Mouse (Mus musculus) limb, embryonic 11.5 days (tissue): Measurements from ENCODE around the gene Aire. TPM values are rescaled to one million over a fixed set of nuclear protein-coding genes. Genes with fewer than 3 reads are reported as not detected.

Experiments
- ATAC-seq: fragments of 200-750 bp; cut with Nextera tagmentation; 2 replicates; pipeline ENCODE4 v1.8.0; 2017; ENCODE audit warnings: low read depth; ENCODE audit not compliant: insufficient number of reproducible peaks, low FRiP score, low TSS enrichment
- DNase-seq: peaks from one replicate; pipeline ENCODE4 v3.0.0-alpha.2; 2015; ENCODE audit warnings: low spot score
- H3K27ac ChIP-seq: fragments of 300-500 bp; sonication (generic); replicated peaks from 2 replicates; pipeline ENCODE4 v1.5.1; 2014; ENCODE audit warnings: low read depth, mild to moderate bottlenecking, low read length
- H3K27me3 ChIP-seq: fragments of 300-500 bp; sonication (generic); 2 replicates; pipeline ENCODE4 v1.6.1; 2014; ENCODE audit warnings: mild to moderate bottlenecking, low read length, mixed read lengths; ENCODE audit not compliant: control insufficient read depth, insufficient read depth
- H3K36me3 ChIP-seq: fragments of 300-500 bp; sonication (generic); 2 replicates; pipeline ENCODE4 v1.6.1; 2014; ENCODE audit warnings: mild to moderate bottlenecking, low read length, moderate library complexity, mixed read lengths; ENCODE audit not compliant: control insufficient read depth, insufficient read depth
- H3K4me1 ChIP-seq: fragments of 300-500 bp; sonication (generic); 2 replicates; pipeline ENCODE4 v1.6.1; 2014; ENCODE audit warnings: low read length, mixed read lengths; ENCODE audit not compliant: control insufficient read depth, insufficient read depth
- H3K4me2 ChIP-seq: fragments of 300-500 bp; sonication (generic); 2 replicates; pipeline ENCODE4 v1.6.1; 2014; ENCODE audit warnings: low read depth, mild to moderate bottlenecking, moderate library complexity; ENCODE audit not compliant: severe bottlenecking
- H3K4me3 ChIP-seq: fragments of 300-500 bp; sonication (generic); 2 replicates; pipeline ENCODE4 v1.5.1; 2014; ENCODE audit warnings: low read depth, low read length
- H3K9ac ChIP-seq: fragments of 300-500 bp; sonication (generic); 2 replicates; pipeline ENCODE4 v1.6.1; 2014; ENCODE audit warnings: mild to moderate bottlenecking, low read length
- H3K9me3 ChIP-seq: fragments of 300-500 bp; sonication (generic); 2 replicates; pipeline ENCODE4 v1.6.1; 2016; ENCODE audit warnings: low read length; ENCODE audit not compliant: control insufficient read depth
- WGBS: fragments of 180-500 bp; shearing (Covaris S2); extraction: QIAGEN DNeasy Blood & Tissue Kit; methylation state at CpG from one replicate; pipeline ENCODE4 v1.1.7; 2014; 5-methylcytosine and 5-hydroxymethylcytosine counted together
- polyA plus RNA-seq: library from polyadenylated mRNA; unstranded; fragments of >200 nt; fragmentation: Nextera tagmentation; extraction: Ambion mirVana; gene quantifications from 2 replicates; pipeline ENCODE4 v1.2.1, GENCODE M21; 2014

Gene Aire
- polyA plus RNA-seq, 1 experiment from 2014 or later = 0.35 TPM

DNA sequence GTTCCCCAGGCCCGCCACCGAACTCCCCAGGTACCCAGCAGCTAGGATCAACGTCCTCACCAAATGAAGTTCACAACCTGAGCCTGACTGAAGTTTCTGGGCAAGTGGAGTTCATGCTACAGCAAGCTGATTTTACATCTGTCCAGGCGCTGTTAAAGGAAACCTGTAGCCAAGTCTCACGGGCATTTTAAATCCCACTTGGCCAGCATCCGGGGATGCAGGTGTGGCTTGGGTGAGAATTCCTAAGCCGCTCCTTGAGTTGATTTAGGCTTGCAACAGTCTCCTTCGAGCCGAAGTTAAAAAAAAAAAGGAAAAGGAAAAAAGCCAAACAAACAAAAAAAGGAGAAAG, 33.5 kb downstream of the Aire start, which contains the start of gene Pfkl:
Gene Pfkl, minus strand, starts transcription at position 139 of the 349 bp plus-strand sequence.
- H3K4me2 ChIP-seq = peak within 1 kb of the TSS; percentile 87
- no peak for DNase-seq
- ATAC-seq = no peak
- H3K9ac ChIP-seq = peak within 1 kb of the TSS; percentile 82
- no peaks in the 10 kb centered on the region for H3K9me3 ChIP-seq
- H3K4me3 ChIP-seq = peak within 1 kb of the TSS; percentile 75
- H3K27ac ChIP-seq = peak within 1 kb of the TSS; percentile 95
- H3K27me3 ChIP-seq = no peaks in the 10 kb centered on the region
- peaks cover 4% of the 10 kb centered on the region; the same call in 1 of the 2 replicates for H3K36me3 ChIP-seq
- H3K4me1 ChIP-seq = peaks cover 26% of the 10 kb centered on the region
- under 1% methylated on average over 9 of the region's 9 CpGs for WGBS

- peaks cover 4% of the 10 kb centered on the region; the same call in 1 of the 2 replicates for H3K36me3 ChIP-seq
- under 1% methylated on average over 59 of the region's 59 CpGs for whole genome bisulfite sequencing
Observed at GRCm38 (mm10) chr10:78009184-78009944, 34.0 kb downstream of the Aire start.

DNA sequence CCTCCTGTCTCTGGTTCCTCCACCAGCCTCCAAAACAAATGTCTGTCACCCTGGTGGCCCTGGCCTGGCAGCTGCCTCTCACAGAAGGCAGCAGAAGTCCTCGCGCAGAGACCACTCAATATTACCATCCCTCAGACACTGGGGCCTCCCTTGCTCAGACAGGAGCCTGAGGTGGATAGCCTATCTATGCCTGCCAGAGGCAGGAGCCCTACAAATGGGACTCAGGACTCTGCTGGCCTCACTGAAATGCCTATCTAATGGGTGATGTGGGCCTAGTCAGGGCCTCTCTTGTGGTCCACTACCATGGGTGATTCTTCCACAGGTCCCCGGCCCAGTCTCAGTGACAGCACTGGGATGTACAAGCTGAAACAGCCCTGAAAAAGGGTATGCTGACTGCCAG, 35.2 kb downstream of the Aire start:
- WGBS = 81% methylated on average over 3 of the region's 3 CpGs
- H3K4me1 ChIP-seq = peaks cover 26% of the 10 kb centered on the region
- H3K9me3 ChIP-seq = no peaks in the 10 kb centered on the region
- H3K9ac ChIP-seq = peak overlapping the region; percentile 82
- no peak overlapping the region for H3K27ac ChIP-seq
- peak overlapping the region; percentile 87 for H3K4me2 ChIP-seq
- H3K27me3 ChIP-seq = no peaks in the 10 kb centered on the region
- peaks cover 4% of the 10 kb centered on the region; the same call in 1 of the 2 replicates for H3K36me3 ChIP-seq
- H3K4me3 ChIP-seq = peak overlapping the region; percentile 75
- ATAC-seq (no peak), DNase-seq (no peak)

More at GRCm38 (mm10) chr10:78009184-78009944, 34.0 kb downstream of the Aire start:
- H3K27me3 ChIP-seq = no peaks in the 10 kb centered on the region
- peaks cover 26% of the 10 kb centered on the region for H3K4me1 ChIP-seq
- H3K9me3 ChIP-seq = no peaks in the 10 kb centered on the region
- peak overlapping the region; percentile 95 for H3K27ac ChIP-seq
- peak overlapping the region; percentile 82 for H3K9ac ChIP-seq
- H3K4me2 ChIP-seq = peak overlapping the region; percentile 87
- H3K4me3 ChIP-seq = peak overlapping the region; percentile 75
- peak; percentile 94 for ATAC-seq
- DNase-seq = peak; percentile 98

DNA sequence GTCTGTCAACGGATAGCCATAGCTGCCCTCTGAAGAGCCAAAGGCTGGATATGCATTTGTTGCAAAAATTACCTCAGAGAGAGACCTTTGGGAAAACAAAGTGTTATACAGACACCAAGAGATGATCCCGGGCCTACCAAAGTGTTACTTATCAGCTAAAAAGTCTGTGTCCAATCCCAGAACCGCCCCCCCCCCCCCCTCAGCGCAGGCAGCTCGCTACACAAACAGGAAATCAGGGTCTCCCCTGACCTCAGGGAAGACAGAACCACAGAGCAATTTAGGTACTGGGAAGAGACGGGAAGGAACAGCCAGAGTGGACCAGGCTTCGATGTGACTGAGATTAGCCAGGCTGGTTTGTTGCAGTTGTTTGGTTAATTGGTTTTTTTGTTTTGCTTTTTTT, 36.2 kb downstream of the Aire start:
- H3K36me3 ChIP-seq = peaks cover 6% of the 10 kb centered on the region; the same call in 1 of the 2 replicates

DNA sequence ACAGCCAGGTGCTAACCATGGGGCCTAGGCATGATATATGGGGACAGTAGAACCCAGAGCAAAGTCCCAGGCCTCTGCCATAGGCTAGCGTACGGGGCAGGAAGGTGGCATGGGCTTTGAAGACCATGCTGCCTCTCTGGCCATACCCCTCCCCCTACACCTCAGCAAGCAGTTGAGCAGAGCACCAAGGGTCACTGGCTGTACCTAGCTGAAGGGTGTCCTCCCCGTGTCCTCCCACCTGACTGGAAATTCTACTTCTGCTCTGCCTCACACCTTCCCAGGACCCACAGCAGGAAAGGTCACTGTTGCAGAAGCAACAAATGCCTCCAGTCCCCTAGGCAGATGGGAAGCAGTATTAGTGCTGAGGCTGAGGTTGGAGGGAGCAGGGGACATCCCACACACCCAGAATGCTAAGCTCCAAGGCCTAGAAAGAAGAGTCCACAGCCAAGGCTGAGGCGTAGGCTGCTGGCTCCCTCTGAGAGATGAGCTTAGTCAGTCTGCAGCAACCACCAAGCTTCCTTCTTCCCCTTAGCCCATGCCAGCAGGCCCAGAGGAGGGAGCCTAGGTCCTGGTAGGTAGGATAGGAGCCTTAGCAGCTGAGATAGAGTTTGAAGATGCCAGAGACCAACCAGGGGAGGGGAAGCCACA, 37.5 kb downstream of the Aire start:
- ATAC-seq (no peak), DNase-seq (no peak)
- Histone ChIP-seq H3K4me3 (no peak overlapping the region), H3K9ac (no peak overlapping the region), H3K27ac (no peak overlapping the region), H3K4me2 (no peak overlapping the region), H3K36me3 (peaks cover 12% of the 10 kb centered on the region; the same call in 1 of the 2 replicates), H3K9me3 (no peaks in the 10 kb centered on the region), H3K4me1 (peaks cover 26% of the 10 kb centered on the region), H3K27me3 (no peaks in the 10 kb centered on the region)
- WGBS = 87% methylated on average over 4 of the region's 4 CpGs

More for the DNA sequence above, 36.2 kb downstream of the Aire start:
- H3K4me2 ChIP-seq = peak overlapping the region; percentile 87; the same call in 1 of the 2 replicates
- no peak overlapping the region; the same call in 1 of the 2 replicates for H3K9ac ChIP-seq
- no peak overlapping the region for H3K27ac ChIP-seq
- DNase-seq (no peak), ATAC-seq (no peak)
- no peaks in the 10 kb centered on the region for H3K9me3 ChIP-seq
- H3K4me1 ChIP-seq = peaks cover 26% of the 10 kb centered on the region
- H3K4me3 ChIP-seq = no peak overlapping the region
- no peaks in the 10 kb centered on the region for H3K27me3 ChIP-seq
- WGBS = 32% methylated on average over 7 of the region's 7 CpGs

DNA sequence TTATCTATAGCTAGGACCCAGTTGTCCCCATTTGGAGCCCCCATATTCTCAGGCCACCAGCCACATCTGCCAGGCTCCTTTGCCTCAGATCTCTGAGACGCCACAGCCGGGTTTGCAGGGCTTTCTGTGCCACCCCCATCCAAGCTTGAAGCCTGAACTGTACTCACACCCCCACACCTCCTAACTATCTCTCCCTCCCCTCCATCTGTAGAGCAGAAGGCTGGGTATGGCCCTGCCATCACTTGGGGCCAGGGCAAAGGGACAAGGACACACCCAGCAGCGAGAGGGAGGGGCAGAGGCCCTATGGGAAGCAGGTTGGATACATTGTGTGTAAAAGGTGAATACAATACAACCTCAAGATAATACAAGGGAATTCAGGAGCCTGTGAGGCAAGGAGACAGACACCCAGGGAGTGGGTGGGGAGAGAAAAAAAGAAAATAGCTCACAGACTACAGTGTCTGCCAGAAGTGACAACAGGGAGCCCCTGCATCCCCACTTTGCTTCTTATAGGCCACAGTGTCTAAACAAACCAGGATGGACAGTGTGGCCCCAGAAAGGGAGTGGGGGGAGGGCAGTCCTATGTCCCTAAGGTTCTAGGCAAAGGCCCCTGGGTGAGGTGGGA, 38.8 kb downstream of the Aire start:
- peaks cover 25% of the 10 kb centered on the region for H3K36me3 ChIP-seq
- H3K9me3 ChIP-seq = no peaks in the 10 kb centered on the region
- peaks cover 26% of the 10 kb centered on the region for H3K4me1 ChIP-seq
- H3K9ac ChIP-seq = no peak overlapping the region
- H3K27ac ChIP-seq = no peak overlapping the region
- no peak for DNase-seq
- H3K27me3 ChIP-seq = no peaks in the 10 kb centered on the region
- H3K4me3 ChIP-seq = no peak overlapping the region
- 84% methylated on average over 3 of the region's 3 CpGs for WGBS
- H3K4me2 ChIP-seq = no peak overlapping the region
- no peak for ATAC-seq

GRCm38 (mm10) chr10:78002316-78002715, 41.1 kb downstream of the Aire start:
- WGBS = 92% methylated on average over 2 of the region's 2 CpGs
- DNase-seq (no peak), ATAC-seq (no peak)

GRCm38 (mm10) chr10:78001796-78002195, 41.6 kb downstream of the Aire start:
- no peak overlapping the region for H3K27ac ChIP-seq
- no peak for ATAC-seq
- H3K4me2 ChIP-seq = no peak overlapping the region
- no peak overlapping the region for H3K4me3 ChIP-seq
- H3K27me3 ChIP-seq = no peaks in the 10 kb centered on the region
- DNase-seq = no peak
- peaks cover 38% of the 10 kb centered on the region for H3K36me3 ChIP-seq
- 89% methylated on average over 11 of the region's 11 CpGs for WGBS
- peaks cover 4% of the 10 kb centered on the region for H3K4me1 ChIP-seq
- H3K9ac ChIP-seq = no peak overlapping the region
- H3K9me3 ChIP-seq = no peaks in the 10 kb centered on the region

More at GRCm38 (mm10) chr10:78002316-78002715, 41.1 kb downstream of the Aire start:
- Histone ChIP-seq H3K4me3 (no peak overlapping the region), H3K27ac (no peak overlapping the region), H3K27me3 (no peaks in the 10 kb centered on the region), H3K9ac (no peak overlapping the region), H3K36me3 (peaks cover 38% of the 10 kb centered on the region), H3K9me3 (no peaks in the 10 kb centered on the region), H3K4me2 (no peak overlapping the region), H3K4me1 (peaks cover 10% of the 10 kb centered on the region)
